Mouse (Mus musculus) liver, embryonic 16.5 days (tissue): ENCODE measurements around the gene Bmi1. TPM values are rescaled to one million over a fixed set of nuclear protein-coding genes. Genes with fewer than 3 reads are reported as not detected.

Experiments used
- ATAC-seq: fragments of 200-750 bp; cut with Nextera tagmentation; 2 replicates; pipeline ENCODE4 v1.8.0; 2017; ENCODE audit warnings: low read depth, mild to moderate bottlenecking, moderate number of reproducible peaks, moderate library complexity
- H3K27ac ChIP-seq: fragments of 300-500 bp; sonication (generic); 2 replicates; pipeline ENCODE4 v1.5.1; 2014; ENCODE audit warnings: mild to moderate bottlenecking, low read length
- H3K27me3 ChIP-seq: fragments of 300-500 bp; sonication (generic); 2 replicates; pipeline ENCODE4 v1.6.1; 2014; ENCODE audit warnings: low read depth, low read length, mixed read lengths; ENCODE audit not compliant: control insufficient read depth, insufficient read depth
- H3K36me3 ChIP-seq: fragments of 300-500 bp; sonication (generic); 2 replicates; pipeline ENCODE4 v1.6.1; 2014; ENCODE audit warnings: mild to moderate bottlenecking; ENCODE audit not compliant: control insufficient read depth, insufficient read depth
- H3K4me1 ChIP-seq: fragments of 300-500 bp; sonication (generic); 2 replicates; pipeline ENCODE4 v1.6.1; 2014; ENCODE audit warnings: low read depth, low read length, mixed read lengths; ENCODE audit not compliant: control insufficient read depth
- H3K4me2 ChIP-seq: fragments of 300-500 bp; sonication (generic); 2 replicates; pipeline ENCODE4 v1.6.1; 2014; ENCODE audit warnings: low read depth, low read length, mixed read lengths
- H3K4me3 ChIP-seq: fragments of 300-500 bp; sonication (generic); 2 replicates; pipeline ENCODE4 v1.5.1; 2014; ENCODE audit warnings: low read depth, mild to moderate bottlenecking, low read length
- H3K9ac ChIP-seq: fragments of 300-500 bp; sonication (generic); 2 replicates; pipeline ENCODE4 v1.6.1; 2014; ENCODE audit warnings: low read depth, low read length
- H3K9me3 ChIP-seq: fragments of 300-500 bp; sonication (generic); replicated peaks from 2 replicates; pipeline ENCODE4 v1.6.1; 2016; ENCODE audit warnings: low read length; ENCODE audit not compliant: control insufficient read depth
- WGBS: fragments of 180-500 bp; shearing (Covaris S2); extraction: QIAGEN DNeasy Blood & Tissue Kit; methylation state at CpG from one replicate; pipeline ENCODE4 v1.1.7; 2014; ENCODE audit not compliant: insufficient replicate concordance; 5-methylcytosine and 5-hydroxymethylcytosine counted together
- polyA plus RNA-seq: library from polyadenylated mRNA; unstranded; fragments of >200 nt; fragmentation: Nextera tagmentation; extraction: Ambion mirVana; gene quantifications from 2 replicates; pipeline ENCODE4 v1.2.1, GENCODE M21; 2015

Bmi1 gene
- polyA plus RNA-seq, 1 experiment from 2014 or later: 3.4 TPM

DNA sequence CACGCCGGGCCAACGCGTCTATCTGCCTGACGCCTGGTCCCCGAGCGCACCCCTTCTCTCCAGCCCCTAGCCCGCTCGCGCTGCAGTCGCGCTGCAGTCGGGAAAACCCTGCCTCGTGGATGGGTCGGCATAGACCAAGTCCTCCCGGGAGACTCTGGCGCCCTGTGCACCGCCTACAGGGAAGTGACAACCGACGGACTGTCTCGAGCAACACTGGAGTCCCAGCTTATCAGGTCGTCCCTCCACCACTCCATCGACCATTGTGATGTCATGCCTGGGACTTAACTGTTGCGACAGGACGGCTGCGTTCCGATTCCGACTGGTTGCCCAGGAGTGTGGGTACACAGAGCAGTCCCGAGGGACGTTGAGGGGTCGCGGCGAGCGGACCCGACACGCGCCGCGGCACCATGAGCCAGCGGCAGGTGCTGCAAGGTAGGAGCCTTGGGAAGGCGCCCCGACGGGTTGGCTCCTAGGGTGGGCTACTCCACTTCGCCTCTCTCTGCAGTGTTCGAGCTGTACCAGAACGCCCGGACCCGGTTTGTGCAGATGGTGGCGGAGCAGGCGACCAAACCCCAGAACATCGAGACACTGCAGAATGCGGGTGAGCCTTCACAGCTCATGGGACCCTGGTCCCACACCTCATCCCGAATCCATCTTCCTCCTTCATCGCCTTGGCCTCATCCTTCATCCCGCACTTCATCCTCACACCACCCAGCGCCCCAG, 22.0 kb downstream of the Bmi1 start:
- H3K9ac ChIP-seq: no peak overlapping the region
- H3K27ac ChIP-seq: no peak overlapping the region
- H3K4me2 ChIP-seq: no peak overlapping the region
- no peak overlapping the region for H3K4me3 ChIP-seq
- H3K4me1 ChIP-seq: no peaks in the 10 kb centered on the region; the same call in 1 of the 2 replicates
- ATAC-seq: no peak
- H3K9me3 ChIP-seq: no peaks in the 10 kb centered on the region
- peaks cover 66% of the 10 kb centered on the region for H3K27me3 ChIP-seq
- no peaks in the 10 kb centered on the region for H3K36me3 ChIP-seq
- 2% methylated on average over 56 of the region's 56 CpGs for WGBS

DNA sequence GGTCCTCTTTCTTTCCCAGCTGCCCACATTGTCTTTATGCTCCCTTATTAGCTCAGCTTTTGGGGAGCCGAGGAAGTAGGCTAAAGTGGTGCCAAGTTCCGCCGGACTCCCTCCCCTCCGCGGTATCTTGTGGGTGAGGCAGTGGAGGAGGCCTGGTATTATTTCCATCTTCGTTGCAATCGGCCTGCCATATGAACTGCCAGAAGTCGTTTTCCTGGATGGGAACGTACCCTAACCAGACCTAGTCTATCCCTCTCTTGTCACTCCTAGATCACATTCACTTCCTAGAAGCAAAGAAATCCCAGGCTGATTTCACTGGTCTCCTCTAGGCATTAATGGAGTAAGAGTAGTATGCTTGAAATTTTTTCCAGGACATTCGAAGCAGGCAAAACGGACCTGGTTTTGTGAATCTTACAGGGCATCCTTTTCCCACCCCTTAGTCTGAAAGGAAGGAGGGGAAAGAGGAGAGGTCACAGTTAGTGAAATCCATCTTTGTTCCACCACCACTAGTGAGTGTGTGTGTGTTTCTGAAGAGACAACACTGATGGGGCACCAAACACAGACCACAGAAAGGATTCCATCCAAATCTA, 22.7 kb downstream of the Bmi1 start:
- no peak for ATAC-seq
- 3% methylated on average over 11 of the region's 11 CpGs for WGBS

DNA sequence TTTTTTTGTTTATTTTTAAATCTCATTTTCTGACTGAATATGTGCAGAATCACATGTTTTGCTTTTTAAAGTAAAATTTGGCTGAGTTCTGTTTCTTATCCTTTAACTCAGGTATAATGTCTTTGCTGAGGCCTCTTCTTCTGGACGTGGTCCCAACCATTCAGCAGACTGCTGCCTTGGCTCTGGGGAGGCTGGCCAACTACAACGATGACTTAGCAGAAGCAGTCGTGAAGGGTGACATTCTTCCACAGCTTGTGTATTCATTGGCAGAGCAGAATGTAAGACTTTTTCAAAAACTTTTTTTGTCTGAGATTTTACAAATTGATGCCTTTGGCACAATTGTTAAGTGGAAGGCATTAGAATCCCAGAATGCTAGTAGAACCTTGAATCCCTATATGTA, 33.5 kb downstream of the Bmi1 start:
- H3K27me3 ChIP-seq: no peaks in the 10 kb centered on the region
- 37% methylated on average over 3 of the region's 3 CpGs for WGBS
- no peak for ATAC-seq
- no peak overlapping the region for H3K4me2 ChIP-seq
- no peaks in the 10 kb centered on the region for H3K4me1 ChIP-seq
- no peak overlapping the region for H3K27ac ChIP-seq
- no peaks in the 10 kb centered on the region for H3K36me3 ChIP-seq
- no peak overlapping the region for H3K4me3 ChIP-seq
- no peaks in the 10 kb centered on the region for H3K9me3 ChIP-seq
- H3K9ac ChIP-seq: no peak overlapping the region

More for the DNA sequence above, 22.7 kb downstream of the Bmi1 start:
- Histone ChIP-seq H3K4me3 (no peak overlapping the region), H3K36me3 (no peaks in the 10 kb centered on the region), H3K4me1 (no peaks in the 10 kb centered on the region; the same call in 1 of the 2 replicates), H3K27ac (no peak overlapping the region), H3K9me3 (no peaks in the 10 kb centered on the region), H3K9ac (no peak overlapping the region), H3K27me3 (peaks cover 62% of the 10 kb centered on the region), H3K4me2 (no peak overlapping the region)

DNA sequence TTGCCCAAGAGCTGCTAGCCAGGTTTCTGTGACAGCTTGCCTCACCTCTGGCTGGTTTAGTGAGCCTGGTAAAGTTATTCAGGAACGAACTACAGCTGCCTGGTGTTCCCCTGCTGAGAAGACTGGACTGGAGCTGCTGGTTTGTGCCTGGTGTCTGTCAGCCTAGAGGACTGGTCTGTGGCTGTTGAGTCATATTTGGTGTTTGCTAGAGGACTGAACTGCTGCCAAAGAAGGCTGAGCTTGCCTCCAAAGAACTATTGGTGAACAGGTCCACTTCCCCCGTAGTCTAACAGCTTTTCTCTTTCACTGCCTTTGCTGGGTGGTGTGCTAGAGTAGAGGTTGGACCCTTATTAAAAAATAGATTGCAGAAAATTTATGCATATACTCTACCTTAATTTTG, 36.3 kb downstream of the Bmi1 start:
- no peak overlapping the region for H3K4me3 ChIP-seq
- no peaks in the 10 kb centered on the region for H3K27me3 ChIP-seq
- H3K27ac ChIP-seq: no peak overlapping the region
- H3K36me3 ChIP-seq: no peaks in the 10 kb centered on the region
- no peak overlapping the region for H3K4me2 ChIP-seq
- H3K9me3 ChIP-seq: no peaks in the 10 kb centered on the region
- H3K9ac ChIP-seq: no peak overlapping the region
- WGBS: 46% methylated on average over 2 of the region's 2 CpGs
- H3K4me1 ChIP-seq: no peaks in the 10 kb centered on the region
- ATAC-seq: no peak

DNA sequence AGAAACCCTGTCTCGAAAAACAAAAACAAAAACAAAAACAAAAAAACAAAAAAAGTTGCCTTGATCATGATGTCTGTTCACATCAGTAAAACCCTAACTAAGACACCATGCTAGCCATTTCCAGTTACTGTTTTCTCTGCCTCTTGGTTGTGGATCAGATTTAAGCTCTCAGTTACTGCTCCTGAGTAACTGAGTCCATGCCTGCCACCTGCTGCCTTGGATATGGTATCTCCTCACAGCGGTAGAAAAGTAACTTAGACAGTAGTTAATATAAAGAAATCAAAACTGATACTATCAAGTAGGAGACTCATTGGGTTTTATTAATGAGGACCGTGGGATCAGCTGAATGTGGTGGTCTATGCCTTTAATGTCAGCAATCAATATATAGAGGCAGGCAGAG, 37.5 kb downstream of the Bmi1 start:
- H3K36me3 ChIP-seq: no peaks in the 10 kb centered on the region
- no peak for ATAC-seq
- no peaks in the 10 kb centered on the region for H3K4me1 ChIP-seq
- H3K4me2 ChIP-seq: no peak overlapping the region
- no peak overlapping the region for H3K27ac ChIP-seq
- H3K27me3 ChIP-seq: no peaks in the 10 kb centered on the region
- WGBS: 53% methylated on average over 3 of the region's 3 CpGs
- H3K9ac ChIP-seq: no peak overlapping the region
- H3K9me3 ChIP-seq: no peaks in the 10 kb centered on the region
- no peak overlapping the region for H3K4me3 ChIP-seq

DNA sequence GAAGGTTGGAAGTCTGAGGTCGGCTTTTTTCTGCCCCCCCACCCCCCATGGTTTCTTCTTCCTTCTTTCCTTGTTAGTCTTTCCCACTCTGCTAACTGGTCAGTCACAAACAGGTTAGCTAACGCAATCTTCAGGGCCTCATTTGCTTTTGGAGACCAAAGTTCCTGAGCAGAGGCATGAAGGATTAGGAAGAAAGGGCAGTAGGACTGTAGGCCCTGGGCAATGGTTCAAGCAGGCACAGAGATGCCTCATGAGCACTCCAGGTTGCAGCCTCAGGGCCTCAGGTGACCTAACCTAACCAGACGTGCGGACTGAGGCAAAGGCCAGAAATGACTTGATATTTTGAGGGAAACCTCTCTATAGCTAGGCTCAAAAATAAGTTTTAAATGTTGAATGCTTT, 41.7 kb downstream of the Bmi1 start:
- no peaks in the 10 kb centered on the region for H3K9me3 ChIP-seq
- H3K27ac ChIP-seq: no peak overlapping the region
- no peak overlapping the region for H3K9ac ChIP-seq
- no peak overlapping the region for H3K4me3 ChIP-seq
- WGBS: 61% methylated on average over 4 of the region's 4 CpGs
- no peaks in the 10 kb centered on the region for H3K36me3 ChIP-seq
- no peak for ATAC-seq
- no peak overlapping the region for H3K4me2 ChIP-seq
- no peaks in the 10 kb centered on the region for H3K4me1 ChIP-seq
- H3K27me3 ChIP-seq: no peaks in the 10 kb centered on the region

DNA sequence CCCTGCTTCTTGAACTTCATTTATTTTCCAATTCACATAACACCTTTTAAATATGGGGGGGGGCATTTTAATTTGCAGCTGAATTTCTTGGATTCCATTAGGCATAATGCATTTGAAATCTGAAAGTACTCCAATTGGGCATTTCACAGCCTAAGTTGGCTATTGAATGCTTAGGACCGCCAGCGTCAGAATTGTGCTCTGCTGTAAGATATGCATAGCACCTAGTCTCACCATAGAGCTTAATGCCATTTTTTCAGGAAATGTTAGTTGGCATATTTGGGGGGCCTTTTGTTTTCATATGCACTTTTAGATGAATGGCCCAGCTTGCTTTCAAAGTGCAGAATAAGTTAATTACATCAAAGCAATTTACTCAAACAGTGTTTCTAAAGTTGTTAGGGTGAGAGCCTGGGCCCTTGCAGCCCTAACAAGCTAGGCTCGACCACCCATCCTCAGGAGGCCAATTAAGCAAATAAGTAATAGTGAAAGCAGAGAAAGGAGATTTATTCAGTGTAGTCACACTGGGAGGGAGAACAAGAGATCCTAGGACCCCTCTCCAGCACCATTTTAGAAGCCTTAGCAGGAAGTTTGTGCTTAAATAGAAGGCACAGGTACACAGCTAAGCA, 45.5 kb downstream of the Bmi1 start:
- Histone ChIP-seq H3K4me1 (no peaks in the 10 kb centered on the region), H3K36me3 (no peaks in the 10 kb centered on the region), H3K27me3 (no peaks in the 10 kb centered on the region), H3K27ac (no peak overlapping the region), H3K4me3 (no peak overlapping the region), H3K9ac (no peak overlapping the region), H3K9me3 (no peaks in the 10 kb centered on the region), H3K4me2 (no peak overlapping the region)
- 58% methylated on average over 3 of the region's 3 CpGs for WGBS
- ATAC-seq: no peak

DNA sequence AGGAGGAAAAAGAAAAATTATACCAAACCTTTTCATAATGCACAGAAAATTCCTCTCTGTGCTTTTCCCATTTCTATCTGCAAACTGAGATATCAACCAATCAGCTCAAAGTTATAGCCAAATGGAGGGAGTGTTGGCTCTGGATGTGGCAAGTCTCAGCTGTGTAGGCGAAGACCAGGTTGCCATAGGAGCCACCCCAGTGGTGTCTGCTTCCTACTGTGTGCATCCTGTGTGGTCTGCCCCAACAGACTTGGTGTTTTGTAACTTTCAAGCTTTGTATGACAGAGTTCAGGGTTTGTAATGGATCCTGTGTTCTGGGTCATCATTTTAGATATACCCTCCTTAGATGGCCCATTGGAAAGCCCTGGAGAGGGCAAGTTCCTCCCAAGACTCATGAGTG, 47.6 kb downstream of the Bmi1 start:
- WGBS: 42% methylated on average over 1 of the region's 1 CpGs
- ATAC-seq: no peak
- H3K27me3 ChIP-seq: no peaks in the 10 kb centered on the region
- H3K9ac ChIP-seq: no peak overlapping the region
- no peaks in the 10 kb centered on the region for H3K9me3 ChIP-seq
- H3K36me3 ChIP-seq: no peaks in the 10 kb centered on the region
- no peaks in the 10 kb centered on the region for H3K4me1 ChIP-seq
- no peak overlapping the region for H3K27ac ChIP-seq
- no peak overlapping the region for H3K4me2 ChIP-seq
- H3K4me3 ChIP-seq: no peak overlapping the region

DNA sequence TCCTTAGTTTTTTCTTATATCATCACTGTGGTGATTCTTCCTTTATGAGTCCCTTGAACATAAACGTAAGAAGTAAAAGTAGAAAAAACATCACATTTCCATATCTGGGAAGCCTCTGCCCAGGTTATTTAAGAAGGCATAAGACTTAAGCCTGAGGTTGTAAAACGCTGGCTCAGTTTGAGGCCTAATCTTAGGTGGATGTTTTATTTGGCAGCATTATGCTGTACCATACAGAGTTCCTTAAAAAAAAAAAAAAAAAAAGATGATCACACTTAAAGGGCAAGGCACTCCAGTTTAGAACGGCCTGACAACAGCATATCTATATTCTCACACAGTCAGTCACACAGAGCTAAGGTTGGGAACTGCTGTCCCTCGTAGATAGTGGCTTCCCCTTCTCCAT, 49.1 kb downstream of the Bmi1 start:
- H3K9ac ChIP-seq: no peak overlapping the region
- no peak overlapping the region for H3K4me2 ChIP-seq
- 45% methylated on average over 4 of the region's 4 CpGs for WGBS
- H3K9me3 ChIP-seq: no peaks in the 10 kb centered on the region
- H3K4me1 ChIP-seq: no peaks in the 10 kb centered on the region
- H3K4me3 ChIP-seq: no peak overlapping the region
- no peaks in the 10 kb centered on the region for H3K36me3 ChIP-seq
- no peak overlapping the region for H3K27ac ChIP-seq
- ATAC-seq: no peak
- no peaks in the 10 kb centered on the region for H3K27me3 ChIP-seq
